Mouse (Mus musculus) embryo, embryonic 11 days (tissue): ENCODE data around the gene Tomm40.

Experiments used
- DNase-seq: peaks from one replicate; pipeline ENCODE4 v3.0.0-alpha.2; 2015

Tomm40 gene

GRCm38 (mm10) chr7:19744590-19745385, 29.6 kb upstream of the Tomm40 start:
- peak; percentile 42 for DNase-seq

- no peak for DNase-seq
Observed at GRCm38 (mm10) chr7:19743791-19744190, 28.6 kb upstream of the Tomm40 start.

- no peak for DNase-seq
Observed at GRCm38 (mm10) chr7:19742468-19742867, 27.2 kb upstream of the Tomm40 start.

GRCm38 (mm10) chr7:19741329-19742031, 26.2 kb upstream of the Tomm40 start:
- DNase-seq, result peak; percentile 54

GRCm38 (mm10) chr7:19740269-19740668, 25.0 kb upstream of the Tomm40 start:
- no peak for DNase-seq

GRCm38 (mm10) chr7:19738771-19739170, 23.5 kb upstream of the Tomm40 start:
- DNase-seq, result no peak

GRCm38 (mm10) chr7:19736389-19737057, 21.3 kb upstream of the Tomm40 start:
- DNase-seq, result no peak

GRCm38 (mm10) chr7:19734178-19734666, 19.0 kb upstream of the Tomm40 start:
- no peak for DNase-seq

GRCm38 (mm10) chr7:19726541-19726940, 11.3 kb upstream of the Tomm40 start:
- DNase-seq, result no peak

- DNase-seq, result no peak
Observed at GRCm38 (mm10) chr7:19724167-19724566, 8.9 kb upstream of the Tomm40 start.

GRCm38 (mm10) chr7:19722754-19723195, 7.5 kb upstream of the Tomm40 start:
- DNase-seq, result no peak

GRCm38 (mm10) chr7:19719200-19719599, 4.0 kb upstream of the Tomm40 start:
- no peak for DNase-seq

GRCm38 (mm10) chr7:19718297-19718952, 3.2 kb upstream of the Tomm40 start:
- no peak for DNase-seq

- no peak for DNase-seq
Observed at GRCm38 (mm10) chr7:19717346-19717745, 2.1 kb upstream of the Tomm40 start.

GRCm38 (mm10) chr7:19716822-19717221, 1.6 kb upstream of the Tomm40 start:
- no peak for DNase-seq

GRCm38 (mm10) chr7:19716055-19716682, 931 bp upstream of the Tomm40 start:
- no peak for DNase-seq

GRCm38 (mm10) chr7:19714836-19715235, 402 bp downstream of the Tomm40 start:
- DNase-seq, result no peak

- DNase-seq, result no peak
Observed at GRCm38 (mm10) chr7:19713598-19713997, 1.6 kb downstream of the Tomm40 start.

GRCm38 (mm10) chr7:19713196-19713595, 2.0 kb downstream of the Tomm40 start:
- no peak for DNase-seq

GRCm38 (mm10) chr7:19712414-19712813, 2.8 kb downstream of the Tomm40 start:
- DNase-seq, result peak; percentile 28

GRCm38 (mm10) chr7:19710650-19711049, 4.6 kb downstream of the Tomm40 start:
- DNase-seq, result no peak

GRCm38 (mm10) chr7:19705271-19705670, 10.0 kb downstream of the Tomm40 start:
- DNase-seq, result no peak
